Mouse (Mus musculus) heart, postnatal 0 days (tissue): ENCODE measurements around the gene Scaf8.

Experiments used
- CTCF ChIP-seq: IDR thresholded peaks from 2 replicates; pipeline ENCODE4 v1.5.1; 2016; ENCODE audit warnings: antibody characterized with exemption, control low read depth, low read depth
- EP300 ChIP-seq: IDR thresholded peaks from 2 replicates; pipeline ENCODE4 v1.6.1; 2016; ENCODE audit warnings: antibody characterized with exemption, low read depth

DNA sequence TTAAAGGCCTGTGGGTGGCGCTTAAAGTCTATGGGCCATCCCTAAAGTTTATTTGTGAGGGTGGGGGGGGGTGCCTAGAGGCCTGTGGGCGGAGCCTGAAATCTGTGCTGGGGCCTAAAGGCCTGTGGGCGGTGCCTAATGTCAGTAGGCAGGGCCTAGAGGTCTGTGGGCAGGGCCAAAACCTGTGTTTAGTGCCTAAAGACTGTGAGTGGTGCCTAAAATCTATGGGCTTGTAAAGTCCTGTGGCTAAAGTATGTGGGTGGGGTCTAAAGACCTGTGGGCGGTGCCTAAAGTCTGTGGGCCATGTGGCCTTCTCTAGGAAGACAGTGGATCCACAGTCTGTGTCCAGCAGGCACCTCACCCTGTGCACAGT, 38.9 kb upstream of the Scaf8 start:
- no peak for TF ChIP-seq CTCF
- no peak for TF ChIP-seq EP300
